Mouse (Mus musculus): Measurements from ENCODE around the gene Nptx1. TPM values are rescaled to one million over a fixed set of nuclear protein-coding genes. Genes with fewer than 3 reads are reported as not detected.

Nptx1 gene
- total RNA-seq, 2 experiments from 2014 or later = 112 to 122 TPM

- intact Hi-C loops (cut with DNase I) = no loop called here
Observed at GRCm38 (mm10) chr11:119552902-119553802, 5.6 kb upstream of the Nptx1 start.

GRCm38 (mm10) chr11:119552301-119552700, 4.7 kb upstream of the Nptx1 start:
- DNase-seq (ENCODE audit: low spot score in 2 of 2) = no peak
- intact Hi-C loops (cut with DNase I) = no loop called here

More at GRCm38 (mm10) chr11:119552902-119553802, 5.6 kb upstream of the Nptx1 start:
- no peak for DNase-seq (ENCODE audit: low spot score in 2 of 2)

- intact Hi-C loops (cut with DNase I) = no loop called here
Observed at GRCm38 (mm10) chr11:119551468-119551867, 3.9 kb upstream of the Nptx1 start.

GRCm38 (mm10) chr11:119550546-119551335, 3.2 kb upstream of the Nptx1 start:
- no peak for DNase-seq (ENCODE audit: low spot score in 2 of 2)
- intact Hi-C loops (cut with DNase I) = no loop called here

More at GRCm38 (mm10) chr11:119551468-119551867, 3.9 kb upstream of the Nptx1 start:
- DNase-seq (ENCODE audit: low spot score in 2 of 2) = no peak

- DNase-seq (ENCODE audit: low spot score in 2 of 2) = no peak
- intact Hi-C loops (cut with DNase I) = loop anchor here (5.0 kb wide), 1 partner anchor 53 kb away; the partner anchor contains the start of gene Rptor
Observed at GRCm38 (mm10) chr11:119549371-119549811, 1.8 kb upstream of the Nptx1 start.

GRCm38 (mm10) chr11:119548741-119549370, 1.3 kb upstream of the Nptx1 start:
- no peak for DNase-seq (ENCODE audit: low spot score in 2 of 2)
- intact Hi-C loops (cut with DNase I) = loop anchor here (5.0 kb wide), 1 partner anchor 53 kb away; the partner anchor contains the start of gene Rptor

GRCm38 (mm10) chr11:119547951-119548591, 518 bp upstream of the Nptx1 start:
- DNase-seq (ENCODE audit: low spot score in 2 of 2) = no peak
- intact Hi-C loops (cut with DNase I) = loop anchor here (5.0 kb wide), 1 partner anchor 54 kb away; the partner anchor contains the start of gene Rptor

GRCm38 (mm10) chr11:119546496-119547182, 914 bp downstream of the Nptx1 start:
- intact Hi-C loops (cut with DNase I) = loop anchor here (5.0 kb wide), 1 partner anchor 56 kb away; the partner anchor contains the start of gene Rptor
- DNase-seq (ENCODE audit: low spot score in 2 of 2) = no peak

GRCm38 (mm10) chr11:119545741-119546495, 1.6 kb downstream of the Nptx1 start:
- no peak for DNase-seq (ENCODE audit: low spot score in 2 of 2)
- intact Hi-C loops (cut with DNase I) = loop anchor here (5.0 kb wide), 1 partner anchor 56 kb away; the partner anchor contains the start of gene Rptor

GRCm38 (mm10) chr11:119545281-119545680, 2.3 kb downstream of the Nptx1 start:
- DNase-seq (ENCODE audit: low spot score in 2 of 2) = no peak

GRCm38 (mm10) chr11:119544518-119545105, 2.9 kb downstream of the Nptx1 start:
- no peak for DNase-seq (ENCODE audit: low spot score in 2 of 2)
- intact Hi-C loops (cut with DNase I) = loop anchor here (5.0 kb wide), 1 partner anchor 58 kb away; the partner anchor contains the start of gene Rptor

More at GRCm38 (mm10) chr11:119545281-119545680, 2.3 kb downstream of the Nptx1 start:
- intact Hi-C loops (cut with DNase I) = loop anchor here (5.0 kb wide), 1 partner anchor 57 kb away; the partner anchor contains the start of gene Rptor

GRCm38 (mm10) chr11:119543816-119544517, 3.6 kb downstream of the Nptx1 start:
- intact Hi-C loops (cut with DNase I) = no loop called here
- DNase-seq (ENCODE audit: low spot score in 2 of 2) = no peak

- no peak for DNase-seq (ENCODE audit: low spot score in 2 of 2)
- intact Hi-C loops (cut with DNase I) = no loop called here
Observed at GRCm38 (mm10) chr11:119542886-119543285, 4.7 kb downstream of the Nptx1 start.

GRCm38 (mm10) chr11:119542371-119542770, 5.2 kb downstream of the Nptx1 start:
- DNase-seq (ENCODE audit: low spot score in 2 of 2) = no peak
- intact Hi-C loops (cut with DNase I) = no loop called here

GRCm38 (mm10) chr11:119541082-119541481, 6.5 kb downstream of the Nptx1 start:
- intact Hi-C loops (cut with DNase I) = no loop called here

GRCm38 (mm10) chr11:119540560-119540959, 7.0 kb downstream of the Nptx1 start:
- intact Hi-C loops (cut with DNase I) = no loop called here
- no peak for DNase-seq (ENCODE audit: low spot score in 2 of 2)

More at GRCm38 (mm10) chr11:119541082-119541481, 6.5 kb downstream of the Nptx1 start:
- DNase-seq (ENCODE audit: low spot score in 2 of 2) = no peak

Measured in left cerebral cortex, postnatal 14 days (tissue).